Mouse (Mus musculus) myocyte (in vitro differentiated cells): Measurements from ENCODE around the gene 1700020A23Rik.

Experiments used
- E2F4 ChIP-seq: IDR thresholded peaks from one replicate; pipeline ENCODE4 v1.6.1; 2011; ENCODE audit warnings: mild to moderate bottlenecking, control low read depth, moderate library complexity; ENCODE audit not compliant: insufficient read depth
- TCF12 ChIP-seq: IDR thresholded peaks from one replicate; pipeline ENCODE4 v1.6.1; 2011; ENCODE audit warnings: mild to moderate bottlenecking, control low read depth; ENCODE audit not compliant: poor library complexity, insufficient read depth, severe bottlenecking
- USF1 ChIP-seq: IDR thresholded peaks from one replicate; pipeline ENCODE4 v1.6.1; 2011; ENCODE audit warnings: low read depth, mild to moderate bottlenecking, control low read depth, moderate library complexity

- TF ChIP-seq TCF12 (no peak), USF1 (no peak), E2F4 (no peak)
These were observed 46.1 kb downstream of the 1700020A23Rik start for GRCm38 (mm10) chr2:130451086-130451726.
